ENCODE assay signal across 26 mouse cellular contexts in the genomic region with DNA sequence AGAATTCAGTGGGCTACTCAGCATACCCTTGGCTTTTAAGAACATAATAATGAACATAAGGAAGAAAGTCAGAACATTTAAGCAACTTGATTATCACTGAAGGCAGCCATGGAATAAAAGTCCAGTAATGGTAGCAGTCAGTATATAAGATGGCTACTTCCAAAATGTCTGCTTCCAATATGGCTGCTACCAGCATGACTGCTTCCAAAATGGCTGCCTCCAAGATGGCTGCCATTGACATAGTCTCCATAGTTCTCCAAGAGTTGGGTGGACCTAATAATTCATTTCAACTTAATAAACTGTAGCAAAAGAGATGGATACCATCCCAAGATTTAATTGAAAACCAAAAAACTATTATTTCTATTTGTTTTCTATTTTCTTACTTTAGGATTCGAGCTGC.
"Had no signal": no experiment of that assay in that cellular context is flagged by ENCODE, and none has a peak within 500 bp of the region (broad histone marks: within the 10 kb centered on the region; RNA-seq: fewer than 3 reads in every experiment).

No protein-coding gene starts in this region.

- ATAC-seq: hindbrain, embryonic 16.5 days; inflammation-experienced regulatory T-cells, adult 6 months; intestine, embryonic 15.5 days; intestine, postnatal 0 days had no signal

- H3K4me3 ChIP-seq: heart, adult 2 months; heart, embryonic 13.5 days; heart, embryonic 15.5 days; hindbrain, embryonic 13.5 days; intestine, embryonic 15.5 days; layer of hippocampus, adult 2 months; left cerebral cortex, adult 2 months; limb, embryonic 10.5 days; limb, embryonic 12.5 days; liver, embryonic 13.5 days had no signal

- H3K36me3 ChIP-seq: heart, embryonic 13.5 days; heart, embryonic 15.5 days; hindbrain, embryonic 13.5 days; intestine, embryonic 15.5 days; limb, embryonic 10.5 days; limb, embryonic 12.5 days; liver, embryonic 13.5 days had no signal

- H3K4me1 ChIP-seq: heart, embryonic 15.5 days; intestine, embryonic 15.5 days; liver, embryonic 13.5 days had no signal

- H3K27ac ChIP-seq: heart, adult 2 months; heart, embryonic 13.5 days; heart, embryonic 15.5 days; hindbrain, embryonic 13.5 days; intestine, embryonic 15.5 days; layer of hippocampus, adult 2 months; left cerebral cortex, adult 2 months; limb, embryonic 10.5 days; limb, embryonic 12.5 days; liver, embryonic 13.5 days had no signal

- H3K4me2 ChIP-seq: heart, embryonic 11.5 days; heart, embryonic 13.5 days; heart, embryonic 15.5 days; hindbrain, embryonic 13.5 days; intestine, embryonic 15.5 days; limb, embryonic 12.5 days; liver, embryonic 11.5 days; liver, embryonic 13.5 days had no signal

- H3K9ac ChIP-seq: heart, embryonic 13.5 days; heart, embryonic 15.5 days; hindbrain, embryonic 13.5 days; intestine, embryonic 15.5 days; limb, embryonic 12.5 days; liver, embryonic 13.5 days had no signal

- H3K9me3 ChIP-seq: heart, embryonic 15.5 days; hindbrain, embryonic 13.5 days; intestine, embryonic 15.5 days; limb, embryonic 10.5 days; limb, embryonic 12.5 days; liver, embryonic 13.5 days had no signal

- DNase-seq: gastrocnemius, postnatal 14 days; gastrocnemius, postnatal 36 days; heart, adult 11 months; heart, adult 2 months; heart, postnatal 14 days; heart, postnatal 36 days; kidney, adult 18-20 months; kidney, adult 8-10 months; kidney, postnatal 10 days; kidney, postnatal 25 days; kidney, postnatal 4 days; liver; liver, embryonic 13.5 days had no signal
